Mouse (Mus musculus): ENCODE results near the gene Adi1. TPM values are rescaled to one million over a fixed set of nuclear protein-coding genes. Genes with fewer than 3 reads are reported as not detected.
A peak's percentile ranks its signal among the peaks of the same experiment; 100 is the strongest.

Adi1 gene
- polyA plus RNA-seq, 1 experiment from 2014 or later, result 28.4 TPM

GRCm38 (mm10) chr12:28649141-28650110 lies 25.6 kb upstream of the Adi1 start, which contains the start of gene Rnaseh1:
Gene Rnaseh1, plus strand, starts transcription at chr12:28649602.
- no peaks in the 10 kb centered on the region for H3K9me3 ChIP-seq (ENCODE audit: control insufficient read depth, low read length)
- ATAC-seq (ENCODE audit: low FRiP score, low TSS enrichment), result peak; percentile 94
- no peaks in the 10 kb centered on the region for H3K27me3 ChIP-seq (ENCODE audit: control insufficient read depth, insufficient read depth, low read length)
- H3K4me2 ChIP-seq (ENCODE audit: low read length), result peak within 1 kb of the TSS; percentile 70
- H3K4me3 ChIP-seq (replicated peaks; ENCODE audit: low read depth, low read length), result peak within 1 kb of the TSS; percentile 78
- WGBS, result 2% methylated on average over 52 of the region's 52 CpGs
- H3K9ac ChIP-seq (replicated peaks; ENCODE audit: low read length), result peak within 1 kb of the TSS; percentile 79
- H3K27ac ChIP-seq (replicated peaks; ENCODE audit: low read depth, low read length), result peak within 1 kb of the TSS; percentile 86
- peaks cover 6% of the 10 kb centered on the region for H3K4me1 ChIP-seq (ENCODE audit: control insufficient read depth, insufficient read depth, low read length)
- peak; percentile 96 for DNase-seq
- peaks cover 16% of the 10 kb centered on the region for H3K36me3 ChIP-seq (ENCODE audit: control insufficient read depth, insufficient read depth, low read length)

DNA sequence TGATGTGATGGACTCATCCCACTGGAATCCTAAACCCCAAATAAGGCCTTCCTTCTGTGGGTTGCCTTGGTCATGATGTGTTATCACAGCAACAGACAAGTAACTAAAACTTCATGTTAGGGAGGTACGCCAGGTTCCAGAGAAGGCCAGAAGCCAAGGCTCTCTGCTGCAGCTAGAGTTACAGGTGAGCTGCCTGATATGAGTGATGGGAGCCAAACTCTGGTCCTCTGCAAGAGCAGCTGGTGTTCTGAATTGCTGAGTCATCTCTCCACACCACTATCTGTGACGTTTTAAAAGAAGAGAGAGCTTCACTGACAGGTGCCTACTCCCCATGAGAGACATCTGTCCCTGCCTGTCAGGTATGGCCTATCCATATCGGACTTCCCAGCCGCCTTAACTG lies 12.4 kb upstream of the Adi1 start:
- H3K27ac ChIP-seq (replicated peaks; ENCODE audit: low read depth, low read length), result no peak overlapping the region
- WGBS, result 90% methylated on average over 4 of the region's 4 CpGs
- no peak overlapping the region for H3K4me2 ChIP-seq (ENCODE audit: low read length)
- no peak overlapping the region for H3K4me3 ChIP-seq (replicated peaks; ENCODE audit: low read depth, low read length)
- H3K36me3 ChIP-seq (ENCODE audit: control insufficient read depth, insufficient read depth, low read length), result peaks cover 43% of the 10 kb centered on the region
- ATAC-seq (ENCODE audit: low FRiP score, low TSS enrichment) (no peak), DNase-seq (no peak)
- no peaks in the 10 kb centered on the region for H3K27me3 ChIP-seq (ENCODE audit: control insufficient read depth, insufficient read depth, low read length)
- H3K9ac ChIP-seq (replicated peaks; ENCODE audit: low read length), result no peak overlapping the region
- no peaks in the 10 kb centered on the region for H3K4me1 ChIP-seq (ENCODE audit: control insufficient read depth, insufficient read depth, low read length)
- no peaks in the 10 kb centered on the region for H3K9me3 ChIP-seq (ENCODE audit: control insufficient read depth, low read length)

GRCm38 (mm10) chr12:28666734-28667133 lies 8.3 kb upstream of the Adi1 start:
- 79% methylated on average over 4 of the region's 4 CpGs for WGBS
- no peaks in the 10 kb centered on the region for H3K27me3 ChIP-seq (ENCODE audit: control insufficient read depth, insufficient read depth, low read length)
- no peaks in the 10 kb centered on the region for H3K4me1 ChIP-seq (ENCODE audit: control insufficient read depth, insufficient read depth, low read length)
- H3K27ac ChIP-seq (replicated peaks; ENCODE audit: low read depth, low read length), result no peak overlapping the region
- H3K4me2 ChIP-seq (ENCODE audit: low read length), result no peak overlapping the region
- no peak overlapping the region for H3K9ac ChIP-seq (replicated peaks; ENCODE audit: low read length)
- H3K9me3 ChIP-seq (ENCODE audit: control insufficient read depth, low read length), result no peaks in the 10 kb centered on the region
- ATAC-seq (ENCODE audit: low FRiP score, low TSS enrichment), result no peak
- peaks cover 4% of the 10 kb centered on the region; the same call in 1 of the 2 replicates for H3K36me3 ChIP-seq (ENCODE audit: control insufficient read depth, insufficient read depth, low read length)
- no peak for DNase-seq
- no peak overlapping the region for H3K4me3 ChIP-seq (replicated peaks; ENCODE audit: low read depth, low read length)

DNA sequence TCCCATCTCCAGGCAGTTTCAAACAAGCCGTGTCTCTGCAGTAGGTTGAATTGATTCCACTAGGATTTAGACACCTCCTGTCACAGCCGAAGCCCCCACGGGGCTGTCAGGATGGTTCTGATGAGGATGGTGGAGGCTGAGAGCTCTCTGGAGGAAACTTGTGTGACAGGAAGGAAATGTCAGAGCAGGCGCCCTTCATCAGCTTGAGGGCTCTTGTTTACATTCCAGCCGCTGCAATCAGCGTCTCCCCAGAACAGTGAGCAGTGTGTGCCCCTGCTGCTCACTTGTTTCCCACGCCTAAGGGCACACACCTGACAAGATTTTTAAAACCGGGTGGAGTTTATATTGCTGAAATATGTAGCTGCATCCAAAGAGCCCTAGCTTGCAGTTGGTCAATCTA lies 7.7 kb upstream of the Adi1 start:
- DNase-seq, result no peak
- Histone ChIP-seq H3K4me2 (ENCODE audit: low read length) (no peak overlapping the region), H3K27ac (replicated peaks; ENCODE audit: low read depth, low read length) (no peak overlapping the region), H3K4me1 (ENCODE audit: control insufficient read depth, insufficient read depth, low read length) (no peaks in the 10 kb centered on the region), H3K9me3 (ENCODE audit: control insufficient read depth, low read length) (no peaks in the 10 kb centered on the region), H3K4me3 (replicated peaks; ENCODE audit: low read depth, low read length) (no peak overlapping the region), H3K36me3 (ENCODE audit: control insufficient read depth, insufficient read depth, low read length) (peaks cover 4% of the 10 kb centered on the region; the same call in 1 of the 2 replicates), H3K9ac (replicated peaks; ENCODE audit: low read length) (no peak overlapping the region), H3K27me3 (ENCODE audit: control insufficient read depth, insufficient read depth, low read length) (no peaks in the 10 kb centered on the region)
- ATAC-seq (ENCODE audit: low FRiP score, low TSS enrichment), result no peak
- 63% methylated on average over 8 of the region's 8 CpGs for WGBS

- no peaks in the 10 kb centered on the region for H3K36me3 ChIP-seq (ENCODE audit: control insufficient read depth, insufficient read depth, low read length)
- peak overlapping the region; percentile 46; the same call in 1 of the 2 replicates for H3K4me3 ChIP-seq (replicated peaks; ENCODE audit: low read depth, low read length)
- peaks cover 11% of the 10 kb centered on the region for H3K4me1 ChIP-seq (ENCODE audit: control insufficient read depth, insufficient read depth, low read length)
- DNase-seq, result no peak
- H3K4me2 ChIP-seq (ENCODE audit: low read length), result peak overlapping the region; percentile 52
- no peak overlapping the region for H3K27ac ChIP-seq (replicated peaks; ENCODE audit: low read depth, low read length)
- H3K27me3 ChIP-seq (ENCODE audit: control insufficient read depth, insufficient read depth, low read length), result no peaks in the 10 kb centered on the region
- ATAC-seq (ENCODE audit: low FRiP score, low TSS enrichment), result no peak
- 86% methylated on average over 10 of the region's 10 CpGs for WGBS
- no peak overlapping the region for H3K9ac ChIP-seq (replicated peaks; ENCODE audit: low read length)
- no peaks in the 10 kb centered on the region for H3K9me3 ChIP-seq (ENCODE audit: control insufficient read depth, low read length)
Measured at GRCm38 (mm10) chr12:28674038-28674720, 852 bp upstream of the Adi1 start.

- no peaks in the 10 kb centered on the region for H3K27me3 ChIP-seq (ENCODE audit: control insufficient read depth, insufficient read depth, low read length)
- no peaks in the 10 kb centered on the region for H3K36me3 ChIP-seq (ENCODE audit: control insufficient read depth, insufficient read depth, low read length)
- H3K4me2 ChIP-seq (ENCODE audit: low read length), result peak overlapping the region; percentile 52
- DNase-seq, result no peak
- no peaks in the 10 kb centered on the region for H3K9me3 ChIP-seq (ENCODE audit: control insufficient read depth, low read length)
- H3K4me3 ChIP-seq (replicated peaks; ENCODE audit: low read depth, low read length), result peak overlapping the region; percentile 46; the same call in 1 of the 2 replicates
- WGBS, result 64% methylated on average over 5 of the region's 5 CpGs
- peaks cover 11% of the 10 kb centered on the region for H3K4me1 ChIP-seq (ENCODE audit: control insufficient read depth, insufficient read depth, low read length)
- H3K27ac ChIP-seq (replicated peaks; ENCODE audit: low read depth, low read length), result peak overlapping the region; percentile 90
- ATAC-seq (ENCODE audit: low FRiP score, low TSS enrichment), result no peak
- peak overlapping the region; percentile 57 for H3K9ac ChIP-seq (replicated peaks; ENCODE audit: low read length)
Measured at GRCm38 (mm10) chr12:28675925-28676209, 836 bp downstream of the Adi1 start.

- 97% methylated on average over 1 of the region's 1 CpGs for WGBS
- H3K36me3 ChIP-seq (ENCODE audit: control insufficient read depth, insufficient read depth, low read length), result peaks cover 9% of the 10 kb centered on the region
- no peaks in the 10 kb centered on the region for H3K9me3 ChIP-seq (ENCODE audit: control insufficient read depth, low read length)
- no peaks in the 10 kb centered on the region for H3K27me3 ChIP-seq (ENCODE audit: control insufficient read depth, insufficient read depth, low read length)
- no peak overlapping the region for H3K27ac ChIP-seq (replicated peaks; ENCODE audit: low read depth, low read length)
- no peak overlapping the region for H3K9ac ChIP-seq (replicated peaks; ENCODE audit: low read length)
- H3K4me2 ChIP-seq (ENCODE audit: low read length), result no peak overlapping the region
- H3K4me3 ChIP-seq (replicated peaks; ENCODE audit: low read depth, low read length), result no peak overlapping the region
- DNase-seq (no peak), ATAC-seq (ENCODE audit: low FRiP score, low TSS enrichment) (no peak)
- no peaks in the 10 kb centered on the region for H3K4me1 ChIP-seq (ENCODE audit: control insufficient read depth, insufficient read depth, low read length)
Measured at GRCm38 (mm10) chr12:28684674-28685073, 9.6 kb downstream of the Adi1 start.

- no peaks in the 10 kb centered on the region for H3K27me3 ChIP-seq (ENCODE audit: control insufficient read depth, insufficient read depth, low read length)
- peaks cover 19% of the 10 kb centered on the region for H3K36me3 ChIP-seq (ENCODE audit: control insufficient read depth, insufficient read depth, low read length)
- no peaks in the 10 kb centered on the region for H3K4me1 ChIP-seq (ENCODE audit: control insufficient read depth, insufficient read depth, low read length)
- ATAC-seq (ENCODE audit: low FRiP score, low TSS enrichment) (no peak), DNase-seq (no peak)
- H3K9ac ChIP-seq (replicated peaks; ENCODE audit: low read length), result no peak overlapping the region
- no peak overlapping the region for H3K4me2 ChIP-seq (ENCODE audit: low read length)
- H3K9me3 ChIP-seq (ENCODE audit: control insufficient read depth, low read length), result no peaks in the 10 kb centered on the region
- 65% methylated on average over 3 of the region's 3 CpGs for WGBS
- no peak overlapping the region for H3K4me3 ChIP-seq (replicated peaks; ENCODE audit: low read depth, low read length)
- no peak overlapping the region for H3K27ac ChIP-seq (replicated peaks; ENCODE audit: low read depth, low read length)
Measured at GRCm38 (mm10) chr12:28685771-28686170, 10.7 kb downstream of the Adi1 start.

Data from midbrain, embryonic 14.5 days (tissue).